Mouse (Mus musculus) limb, embryonic 14.5 days (tissue): ENCODE data around the gene Elmo3. TPM values are rescaled to one million over a fixed set of nuclear protein-coding genes. Genes with fewer than 3 reads are reported as not detected.

Experiments used
- ATAC-seq: fragments of 200-750 bp; cut with Nextera tagmentation; 2 replicates; pipeline ENCODE4 v1.8.0; 2017; ENCODE audit warnings: low read depth, moderate number of reproducible peaks, moderate TSS enrichment; ENCODE audit not compliant: low FRiP score
- DNase-seq: peaks from one replicate; pipeline ENCODE4 v3.0.0-alpha.2; 2015; ENCODE audit warnings: low spot score
- H3K27ac ChIP-seq: fragments of 300-500 bp; sonication (generic); replicated peaks from 2 replicates; pipeline ENCODE4 v1.5.1; 2014; ENCODE audit warnings: low read depth, mild to moderate bottlenecking, low read length, moderate library complexity, mixed read lengths
- H3K27me3 ChIP-seq: fragments of 300-500 bp; sonication (generic); 2 replicates; pipeline ENCODE4 v1.6.1; 2014; ENCODE audit warnings: low read length, mixed read lengths; ENCODE audit not compliant: control insufficient read depth, insufficient read depth
- H3K36me3 ChIP-seq: fragments of 300-500 bp; sonication (generic); 2 replicates; pipeline ENCODE4 v1.6.1; 2014; ENCODE audit warnings: mild to moderate bottlenecking, low read length, moderate library complexity, mixed read lengths; ENCODE audit not compliant: control insufficient read depth, insufficient read depth
- H3K4me1 ChIP-seq: fragments of 300-500 bp; sonication (generic); 2 replicates; pipeline ENCODE4 v1.6.1; 2014; ENCODE audit warnings: antibody characterized with exemption, low read length, mixed read lengths; ENCODE audit not compliant: control insufficient read depth, insufficient read depth
- H3K4me2 ChIP-seq: fragments of 300-500 bp; sonication (generic); replicated peaks from 2 replicates; pipeline ENCODE4 v1.6.1; 2014; ENCODE audit warnings: low read depth, mild to moderate bottlenecking, low read length, moderate library complexity; ENCODE audit not compliant: severe bottlenecking
- H3K4me3 ChIP-seq: fragments of 300-500 bp; sonication (generic); replicated peaks from 2 replicates; pipeline ENCODE4 v1.5.1; 2014; ENCODE audit warnings: low read length
- H3K9ac ChIP-seq: fragments of 300-500 bp; sonication (generic); 2 replicates; pipeline ENCODE4 v1.6.1; 2014; ENCODE audit warnings: mild to moderate bottlenecking, low read depth, low read length, moderate library complexity; ENCODE audit not compliant: severe bottlenecking
- H3K9me3 ChIP-seq: fragments of 300-500 bp; sonication (generic); 2 replicates; pipeline ENCODE4 v1.6.1; 2016; ENCODE audit warnings: low read length; ENCODE audit not compliant: control insufficient read depth
- POLR2A ChIP-seq: fragments of 200-500 bp; IDR thresholded peaks from 2 replicates; pipeline ENCODE4 v1.8.0; 2012; ENCODE audit warnings: inconsistent platforms, mild to moderate bottlenecking, moderate library complexity, borderline replicate concordance; ENCODE audit not compliant: insufficient read depth, insufficient read length; ENCODE audit errors: extremely low read depth
- WGBS: fragments of 180-500 bp; shearing (Covaris S2); extraction: QIAGEN DNeasy Blood & Tissue Kit; methylation state at CpG from one replicate; pipeline ENCODE4 v1.1.7; 2014; 5-methylcytosine and 5-hydroxymethylcytosine counted together
- polyA plus RNA-seq, 2 experiments: library from polyadenylated mRNA; depleted of rRNA in 1 of 2; stranded (reverse) in 1 of 2; unstranded in 1 of 2; fragments of >200 nt; fragmentation: Nextera tagmentation in 1 of 2; extraction: Ambion mirVana in 1 of 2; gene quantifications; 2 replicates each; pipeline versions ENCODE4 v1.2.1 to v1.2.3; 2012 to 2014

Gene Elmo3
- polyA plus RNA-seq, 2 experiments: 7.3 to 8.8 TPM

DNA sequence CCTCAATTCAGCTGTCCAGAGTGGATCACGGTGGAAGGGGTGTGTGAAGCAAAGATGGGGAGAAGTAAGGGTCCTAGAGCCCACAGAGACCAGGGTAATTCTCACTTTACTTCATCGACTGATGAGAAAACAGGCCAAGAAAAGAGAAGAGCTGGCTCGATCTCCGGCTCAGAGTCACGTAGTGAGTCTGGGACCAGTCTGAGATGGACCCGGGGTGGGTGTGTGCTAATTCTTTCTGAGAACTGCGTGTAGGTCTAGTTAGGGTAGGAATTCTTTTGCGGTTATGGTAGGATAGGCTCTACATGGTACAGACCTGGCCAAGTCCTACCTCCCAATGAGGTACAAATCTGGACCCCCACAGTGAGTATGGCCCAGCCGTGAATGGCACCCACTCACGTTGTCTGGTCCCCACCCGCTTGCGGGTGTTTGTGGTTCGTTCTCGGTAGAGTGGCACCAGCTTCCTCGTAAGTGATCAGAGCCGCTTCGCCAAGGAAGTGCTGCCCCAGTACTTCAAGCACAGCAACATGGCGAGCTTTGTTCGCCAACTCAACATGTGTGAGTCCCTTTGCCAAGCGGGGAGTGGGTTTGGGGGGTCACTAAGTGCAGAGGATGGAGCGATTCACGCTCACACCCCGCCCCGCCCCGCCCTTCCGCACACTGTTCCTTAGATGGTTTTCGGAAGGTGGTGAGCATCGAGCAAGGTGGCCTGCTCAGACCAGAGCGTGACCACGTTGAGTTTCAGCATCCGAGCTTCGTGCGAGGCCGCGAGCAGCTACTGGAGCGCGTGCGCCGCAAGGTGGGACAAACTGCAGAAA lies 35.1 kb upstream of the Elmo3 start:
- Histone ChIP-seq H3K4me1 (peaks cover 24% of the 10 kb centered on the region), H3K9ac (peak overlapping the region; percentile 29; the same call in 1 of the 2 replicates), H3K27me3 (peaks cover 89% of the 10 kb centered on the region), H3K4me3 (peak overlapping the region; percentile 44), H3K9me3 (no peaks in the 10 kb centered on the region), H3K27ac (no peak overlapping the region), H3K36me3 (no peaks in the 10 kb centered on the region), H3K4me2 (peak overlapping the region; percentile 86)
- ATAC-seq (no peak), DNase-seq (no peak)
- 4% methylated on average over 39 of the region's 39 CpGs for WGBS
- no peak for TF ChIP-seq POLR2A

DNA sequence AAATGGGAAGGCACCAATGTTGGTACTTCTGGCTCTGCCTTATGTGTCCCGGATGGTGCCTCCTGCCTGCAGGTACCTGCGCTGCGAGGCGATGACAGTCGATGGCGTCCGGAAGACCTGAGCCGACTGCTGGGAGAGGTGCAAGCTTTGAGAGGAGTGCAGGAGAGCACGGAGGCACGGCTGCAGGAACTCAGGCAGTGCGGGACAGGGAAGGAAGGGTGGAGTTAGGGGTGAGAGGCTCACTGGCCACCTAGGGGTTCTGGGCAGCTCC lies 34.5 kb upstream of the Elmo3 start:
- peaks cover 24% of the 10 kb centered on the region for H3K4me1 ChIP-seq
- H3K9ac ChIP-seq: no peak overlapping the region; the same call in 1 of the 2 replicates
- DNase-seq: no peak
- no peak overlapping the region for H3K27ac ChIP-seq
- H3K4me2 ChIP-seq: no peak overlapping the region
- ATAC-seq: no peak
- 0 out of 2 replicates have a peak overlapping the region, but pooled peaks have one; percentile 0 for H3K4me3 ChIP-seq
- no peaks in the 10 kb centered on the region for H3K9me3 ChIP-seq
- peaks cover 94% of the 10 kb centered on the region for H3K27me3 ChIP-seq
- H3K36me3 ChIP-seq: no peaks in the 10 kb centered on the region
- no peak for TF ChIP-seq POLR2A
- under 1% methylated on average over 11 of the region's 11 CpGs for WGBS

- peaks cover 80% of the 10 kb centered on the region for H3K27me3 ChIP-seq
- H3K4me1 ChIP-seq: peaks cover 17% of the 10 kb centered on the region
- no peaks in the 10 kb centered on the region for H3K36me3 ChIP-seq
- no peak overlapping the region for H3K9ac ChIP-seq
- no peak for ATAC-seq
- TF ChIP-seq POLR2A: no peak
- H3K27ac ChIP-seq: no peak overlapping the region
- H3K4me2 ChIP-seq: peak overlapping the region; percentile 76; the same call in 1 of the 2 replicates
- H3K4me3 ChIP-seq: peak overlapping the region; percentile 41; the same call in 1 of the 2 replicates
- 12% methylated on average over 11 of the region's 11 CpGs for WGBS
- DNase-seq: no peak
- no peaks in the 10 kb centered on the region for H3K9me3 ChIP-seq
Observed at GRCm38 (mm10) chr8:105275387-105275786, 30.0 kb upstream of the Elmo3 start.

DNA sequence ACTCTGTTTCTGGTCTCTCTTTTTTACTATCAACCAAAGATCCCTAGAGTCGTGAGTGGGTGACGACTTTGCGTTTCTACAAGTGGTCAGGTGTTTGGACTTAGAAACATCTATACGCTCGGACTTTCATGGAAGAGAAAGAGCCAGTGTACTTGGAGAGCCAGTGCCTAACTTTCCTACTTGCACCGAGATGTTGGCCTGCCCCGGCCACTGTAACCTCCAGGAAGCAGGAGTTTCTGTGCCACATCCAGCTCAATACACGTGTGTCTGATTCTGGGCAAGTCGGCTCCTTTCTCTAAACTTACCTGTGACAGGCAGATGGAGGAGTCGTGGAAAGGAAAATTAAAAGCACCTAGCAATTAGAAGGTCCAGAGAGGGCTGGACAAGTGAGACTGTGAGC lies 29.6 kb upstream of the Elmo3 start, which contains the start of gene Nol3:
Gene Nol3 (plus strand): TSS at position 301 of the 400 bp plus-strand sequence.
- no peak for TF ChIP-seq POLR2A
- peak within 1 kb of the TSS; percentile 41 for H3K4me3 ChIP-seq
- peak within 1 kb of the TSS; percentile 50 for H3K9ac ChIP-seq
- H3K9me3 ChIP-seq: no peaks in the 10 kb centered on the region
- H3K4me1 ChIP-seq: peaks cover 13% of the 10 kb centered on the region; the same call in 1 of the 2 replicates
- ATAC-seq (no peak), DNase-seq (no peak)
- no peak within 1 kb of the TSS for H3K27ac ChIP-seq
- peaks cover 75% of the 10 kb centered on the region for H3K27me3 ChIP-seq
- H3K36me3 ChIP-seq: no peaks in the 10 kb centered on the region
- peak within 1 kb of the TSS; percentile 76 for H3K4me2 ChIP-seq
- WGBS: 2% methylated on average over 10 of the region's 10 CpGs

- 0 out of 2 replicates have a peak, but pooled peaks have one; percentile 20 for TF ChIP-seq POLR2A
- H3K27me3 ChIP-seq: peaks cover 69% of the 10 kb centered on the region
- 4% methylated on average over 24 of the region's 30 CpGs for WGBS
- DNase-seq (peak; percentile 69), ATAC-seq (peak; percentile 62)
- H3K4me3 ChIP-seq: peak overlapping the region; percentile 41
- H3K4me2 ChIP-seq: peak overlapping the region; percentile 76
- no peaks in the 10 kb centered on the region for H3K9me3 ChIP-seq
- peaks cover 2% of the 10 kb centered on the region; the same call in 1 of the 2 replicates for H3K36me3 ChIP-seq
- peaks cover 11% of the 10 kb centered on the region; the same call in 1 of the 2 replicates for H3K4me1 ChIP-seq
- no peak overlapping the region for H3K27ac ChIP-seq
- peak overlapping the region; percentile 50 for H3K9ac ChIP-seq
Observed at GRCm38 (mm10) chr8:105276292-105277120, 28.9 kb upstream of the Elmo3 start.
